Mouse (Mus musculus) ES-Bruce4 (cell line): ENCODE measurements around the gene Rtp2. TPM values are rescaled to one million over a fixed set of nuclear protein-coding genes. Genes with fewer than 3 reads are reported as not detected.

ENCODE experiments used
- H3K27ac ChIP-seq: 2 replicates; pipeline ENCODE4 v1.5.1; 2012; ENCODE audit warnings: low read length, inconsistent platforms; ENCODE audit not compliant: insufficient read depth
- H3K27me3 ChIP-seq: 2 replicates; pipeline ENCODE4 v1.6.1; 2012; ENCODE audit warnings: mild to moderate bottlenecking, low read length, inconsistent platforms; ENCODE audit not compliant: control insufficient read depth, poor library complexity, insufficient read depth, severe bottlenecking
- H3K36me3 ChIP-seq: 2 replicates; pipeline ENCODE4 v1.6.1; 2012; ENCODE audit warnings: inconsistent platforms, mild to moderate bottlenecking, low read length, moderate library complexity; ENCODE audit not compliant: control insufficient read depth, poor library complexity, insufficient read depth, severe bottlenecking
- H3K4me1 ChIP-seq: one replicate; pipeline ENCODE4 v1.8.1; 2011; ENCODE audit warnings: low read length; ENCODE audit not compliant: control insufficient read depth, insufficient read depth
- H3K4me3 ChIP-seq: 2 replicates; pipeline ENCODE4 v1.5.1; 2011; ENCODE audit warnings: low read depth, mild to moderate bottlenecking, low read length
- H3K9ac ChIP-seq: 2 replicates; pipeline ENCODE4 v1.6.1; 2012; ENCODE audit warnings: low read depth, mild to moderate bottlenecking, inconsistent platforms; ENCODE audit not compliant: poor library complexity, severe bottlenecking
- H3K9me3 ChIP-seq: replicated peaks from 2 replicates; pipeline ENCODE4 v1.6.1; 2012; ENCODE audit warnings: mild to moderate bottlenecking, low read length, inconsistent platforms; ENCODE audit not compliant: control insufficient read depth, poor library complexity, insufficient read depth, severe bottlenecking
- CTCF ChIP-seq: IDR thresholded peaks from one replicate; pipeline ENCODE4 v1.8.1; 2011; ENCODE audit warnings: low read depth, low read length
- EP300 ChIP-seq: IDR thresholded peaks from 2 replicates; pipeline ENCODE4 v1.6.1; 2011; ENCODE audit warnings: low read depth, low read length; ENCODE audit not compliant: insufficient read depth
- POLR2A ChIP-seq: IDR thresholded peaks from one replicate; pipeline ENCODE4 v1.8.1; 2011; ENCODE audit warnings: low read length; ENCODE audit not compliant: insufficient read depth
- polyA plus RNA-seq: library from polyadenylated mRNA; stranded (reverse); fragments of >200 nt; gene quantifications from 2 replicates; pipeline ENCODE4 v1.2.4, GENCODE M21; 2011; ENCODE audit warnings: low read depth; ENCODE audit not compliant: missing spikeins, insufficient read depth, insufficient read length

The Rtp2 gene
- polyA plus RNA-seq, 1 experiment: not detected

DNA sequence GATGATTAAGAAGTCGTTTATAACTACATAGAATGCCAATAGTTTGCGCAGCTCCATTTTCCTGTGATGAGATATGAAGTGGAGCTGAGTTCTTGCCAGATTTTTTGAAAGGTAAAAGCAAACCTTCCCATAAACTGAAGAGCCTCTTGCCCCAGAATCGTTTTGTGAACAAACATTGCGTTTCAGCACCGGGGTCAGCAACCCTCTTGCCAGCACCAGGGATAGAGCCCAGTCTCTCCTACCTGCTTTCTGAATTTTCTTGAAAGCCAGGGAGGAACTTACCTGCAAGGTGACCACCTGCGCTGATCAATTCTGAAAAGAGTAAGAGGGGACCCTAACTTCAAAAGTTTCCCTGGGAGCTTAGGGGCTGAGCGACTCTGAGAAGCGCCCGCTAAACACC is 42.0 kb downstream of the Rtp2 start:
- H3K36me3 ChIP-seq: no peaks in the 10 kb centered on the region
- TF ChIP-seq EP300: no peak
- no peak for TF ChIP-seq POLR2A
- no peak for TF ChIP-seq CTCF
- H3K9me3 ChIP-seq: no peaks in the 10 kb centered on the region
- peaks cover 6% of the 10 kb centered on the region for H3K27me3 ChIP-seq
- no peak overlapping the region for H3K4me3 ChIP-seq
- no peak overlapping the region for H3K9ac ChIP-seq
- H3K4me1 ChIP-seq: no peaks in the 10 kb centered on the region
- H3K27ac ChIP-seq: no peak overlapping the region

DNA sequence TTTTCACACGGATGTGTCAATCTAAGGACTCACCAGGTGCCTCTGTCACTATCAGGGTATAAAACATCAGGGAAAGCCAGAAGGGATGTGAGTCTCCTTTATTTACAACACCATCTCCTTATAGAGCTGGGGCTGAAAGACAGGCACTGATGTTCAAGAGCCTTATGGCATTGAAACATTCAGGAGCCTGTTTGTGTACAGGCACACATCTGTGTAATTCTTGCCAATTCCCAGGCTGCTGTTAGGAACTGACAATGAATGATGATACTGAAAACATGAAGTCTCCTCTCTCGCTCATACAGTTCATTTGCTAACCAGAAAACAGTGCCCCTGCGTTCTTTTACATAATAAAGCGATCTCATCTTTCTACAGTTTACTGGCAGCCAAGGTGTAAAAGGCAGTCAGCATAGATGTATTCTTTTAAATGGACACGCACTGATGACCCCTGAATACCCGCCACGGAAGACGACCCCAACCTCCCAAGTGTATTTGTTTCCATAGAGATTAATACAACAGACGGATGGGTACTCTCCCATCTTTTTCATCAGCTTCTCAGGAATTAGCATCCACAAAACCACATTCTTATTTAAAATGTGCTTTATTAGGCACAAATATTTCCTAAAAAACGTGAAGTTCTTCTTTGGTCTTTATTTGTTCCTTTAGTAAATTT is 44.1 kb downstream of the Rtp2 start:
- no peak overlapping the region for H3K9ac ChIP-seq
- no peak overlapping the region for H3K4me3 ChIP-seq
- no peak overlapping the region for H3K27ac ChIP-seq
- H3K36me3 ChIP-seq: no peaks in the 10 kb centered on the region
- H3K9me3 ChIP-seq: 0 out of 2 replicates have a peak, but pooled peaks cover 3% of the 10 kb centered on the region
- peaks cover 6% of the 10 kb centered on the region for H3K27me3 ChIP-seq
- TF ChIP-seq POLR2A (no peak), EP300 (no peak), CTCF (no peak)
- H3K4me1 ChIP-seq: no peaks in the 10 kb centered on the region

- H3K27me3 ChIP-seq: no peaks in the 10 kb centered on the region; the same call in 1 of the 2 replicates
- no peak overlapping the region for H3K27ac ChIP-seq
- H3K9me3 ChIP-seq: 0 out of 2 replicates have a peak, but pooled peaks cover 3% of the 10 kb centered on the region
- no peak overlapping the region for H3K9ac ChIP-seq
- H3K36me3 ChIP-seq: no peaks in the 10 kb centered on the region
- TF ChIP-seq CTCF (no peak), POLR2A (no peak), EP300 (no peak)
- no peaks in the 10 kb centered on the region for H3K4me1 ChIP-seq
- no peak overlapping the region for H3K4me3 ChIP-seq
Observed at GRCm38 (mm10) chr16:23885098-23885497, 47.1 kb downstream of the Rtp2 start.

Other genes with a start within 250 kb of the Rtp2 start
- not detected in 2 replicates for gene Sst, start 41.4 kb downstream of the Rtp2 start, polyA plus RNA-seq
- not detected in 2 replicates for gene Gm37419, start 56.1 kb upstream of the Rtp2 start, polyA plus RNA-seq
- gene Bcl6, start 56.5 kb upstream of the Rtp2 start, polyA plus RNA-seq: 5.0 and 5.6 TPM in 2 replicates